Mouse (Mus musculus): ENCODE results near the gene Spin4.

The Spin4 gene

DNA sequence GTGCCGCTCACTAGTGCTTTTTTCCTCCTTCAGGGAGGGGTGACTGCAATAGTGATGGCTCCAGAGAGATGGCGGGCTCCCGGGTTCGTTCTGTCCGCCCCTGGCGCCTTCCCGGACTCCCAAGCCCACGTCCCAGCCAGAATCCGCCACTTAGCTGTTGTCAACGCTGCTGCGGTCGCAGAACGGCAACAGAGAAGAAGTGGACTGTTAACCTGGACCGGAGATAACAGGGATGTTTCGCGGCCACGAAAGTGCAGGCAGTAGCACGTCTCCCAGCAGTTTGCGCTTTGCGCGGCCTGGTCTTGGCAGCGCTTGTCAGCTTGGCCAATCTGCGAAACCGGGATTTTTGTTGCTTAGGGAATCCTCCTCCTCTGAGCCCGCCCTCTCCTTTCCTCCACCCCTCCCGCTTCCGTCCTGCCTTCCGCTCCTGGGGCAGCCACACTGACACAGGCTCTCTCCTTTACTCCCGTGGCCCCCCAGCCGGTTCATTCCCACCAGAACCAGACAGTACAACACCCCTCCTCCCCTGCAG is at the start of gene Spin4:
TSS of gene Spin4 (minus strand) at position 322 of the 532 bp plus-strand sequence.
- peak; percentile 27 for DNase-seq (ENCODE audit: low read depth)

DNA sequence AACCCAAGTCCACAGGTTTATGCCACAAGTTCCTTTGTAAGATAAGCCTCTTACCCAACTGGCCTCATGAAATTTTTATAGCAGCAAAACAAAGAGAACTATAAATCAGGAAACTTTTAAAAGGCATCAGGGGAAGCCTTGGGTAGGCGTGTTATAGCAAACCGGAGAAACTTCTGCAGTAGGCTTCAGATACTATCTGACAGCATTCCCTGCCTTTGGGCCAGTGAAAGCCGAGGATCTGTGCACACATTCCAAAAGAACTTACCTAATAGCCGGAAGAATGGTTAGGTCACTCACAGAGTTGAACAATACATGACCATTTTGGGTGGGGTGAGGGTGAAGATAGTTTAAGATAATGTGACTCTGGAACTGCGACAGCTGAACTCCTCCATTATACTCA is 1.4 kb upstream of the Spin4 start:
- no peak for DNase-seq (ENCODE audit: low read depth)

DNA sequence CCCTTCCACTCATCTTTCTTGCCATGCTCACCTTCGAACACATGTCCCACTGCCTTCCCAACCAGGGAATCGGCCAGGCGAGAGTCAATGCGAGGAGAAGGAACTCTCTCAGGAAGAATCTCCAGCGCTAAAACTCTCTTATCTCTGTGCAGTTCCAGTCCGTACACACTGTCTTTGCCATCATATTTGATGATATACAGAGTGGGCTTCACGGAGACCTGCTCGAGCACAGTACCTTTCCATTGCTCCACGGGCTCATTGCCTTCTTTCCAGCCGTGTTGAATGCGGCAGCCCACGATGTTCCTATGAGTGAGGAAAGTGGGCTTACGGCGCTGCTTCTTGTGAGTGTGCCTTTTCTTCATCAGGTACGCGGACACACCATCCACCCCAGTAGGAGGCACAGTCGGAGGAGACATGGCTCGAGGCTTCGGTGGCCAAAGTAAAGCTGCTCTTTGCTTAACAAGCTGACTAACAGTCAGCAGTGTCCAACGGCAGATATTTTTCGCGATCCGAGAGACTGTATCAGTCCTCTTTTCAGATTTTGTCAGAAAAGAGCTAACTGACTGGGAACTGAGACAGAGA is 612 bp downstream of the Spin4 start:
- DNase-seq (ENCODE audit: low read depth), result no peak

DNA sequence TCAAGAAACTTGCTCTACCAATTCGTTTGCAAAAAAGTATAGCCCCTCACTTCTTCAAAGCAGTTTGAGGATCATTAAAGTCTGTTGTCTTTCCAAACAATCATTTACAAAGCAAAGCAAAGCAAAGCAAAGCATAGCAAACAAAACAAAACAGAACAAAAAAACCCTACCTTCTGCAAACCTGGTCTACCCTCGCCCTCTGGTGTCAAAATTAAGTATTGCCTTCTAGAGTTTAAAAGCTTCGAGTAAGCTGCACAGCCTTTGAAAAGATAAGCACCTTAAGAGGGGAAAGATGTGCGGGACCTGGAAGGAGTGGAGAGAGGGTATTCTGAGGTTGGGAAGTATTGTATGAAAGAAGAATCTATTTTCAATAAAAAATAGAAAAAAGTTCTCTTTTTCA is 14.4 kb downstream of the Spin4 start:
- peak; percentile 46 for DNase-seq (ENCODE audit: low read depth)

DNA sequence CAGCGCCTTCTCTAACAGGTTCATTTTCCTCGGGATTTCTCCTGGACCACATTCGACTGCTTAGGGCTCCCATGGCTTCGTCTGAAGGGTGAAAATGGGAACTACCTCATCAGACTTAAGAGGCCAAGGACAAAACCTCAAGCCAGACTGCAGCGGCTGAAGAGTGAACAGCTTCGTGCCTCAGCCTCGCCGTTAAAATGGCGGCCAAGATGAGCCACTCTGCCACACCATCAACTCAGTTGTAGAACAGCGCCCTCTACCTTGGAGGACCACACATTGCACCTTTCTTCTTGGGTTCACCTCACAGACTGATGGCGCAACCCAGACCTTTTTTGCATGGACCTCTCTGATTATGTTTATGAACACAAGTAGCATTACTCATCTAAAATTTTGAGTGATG is 27.6 kb downstream of the Spin4 start:
- no peak for DNase-seq (ENCODE audit: low read depth)

DNA sequence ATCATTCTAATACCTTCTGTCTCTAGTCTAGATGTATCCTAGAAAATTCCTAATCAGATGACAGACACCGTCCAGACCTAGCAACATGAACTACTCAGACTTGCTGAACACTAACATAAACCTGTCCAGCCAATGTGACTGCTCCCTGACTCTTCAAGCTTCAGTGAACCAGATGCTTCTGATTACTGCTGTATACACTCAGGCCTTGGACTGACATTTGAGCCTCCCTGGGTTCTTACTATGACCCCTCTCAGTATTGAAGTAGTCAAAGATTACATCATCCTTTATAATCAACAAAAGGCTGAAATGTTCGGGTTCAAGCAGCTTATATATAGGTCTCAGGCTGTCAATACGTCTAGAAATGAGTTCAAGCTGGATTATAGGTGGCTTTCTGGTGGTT is 32.4 kb downstream of the Spin4 start:
- no peak for DNase-seq (ENCODE audit: low read depth)

DNA sequence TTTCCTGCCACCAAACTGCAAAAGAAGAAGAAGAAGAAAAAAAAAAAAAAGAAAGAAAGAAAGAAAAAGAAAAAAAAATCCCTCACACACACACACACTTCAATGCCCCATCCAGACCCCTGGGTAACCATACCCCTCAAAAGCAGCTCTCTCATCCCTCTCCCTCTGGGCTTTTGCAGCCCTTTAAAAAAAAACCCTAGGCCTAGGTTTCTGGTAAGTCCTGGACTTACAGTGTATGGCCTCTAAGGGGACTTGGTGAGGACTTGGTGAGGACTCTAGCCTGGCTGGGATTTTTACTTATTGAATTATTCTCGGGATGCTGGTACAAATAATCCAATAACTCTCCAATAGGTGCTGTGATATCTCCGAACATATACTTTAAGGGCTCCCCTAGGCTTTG is 35.6 kb downstream of the Spin4 start:
- DNase-seq (ENCODE audit: low read depth), result no peak

DNA sequence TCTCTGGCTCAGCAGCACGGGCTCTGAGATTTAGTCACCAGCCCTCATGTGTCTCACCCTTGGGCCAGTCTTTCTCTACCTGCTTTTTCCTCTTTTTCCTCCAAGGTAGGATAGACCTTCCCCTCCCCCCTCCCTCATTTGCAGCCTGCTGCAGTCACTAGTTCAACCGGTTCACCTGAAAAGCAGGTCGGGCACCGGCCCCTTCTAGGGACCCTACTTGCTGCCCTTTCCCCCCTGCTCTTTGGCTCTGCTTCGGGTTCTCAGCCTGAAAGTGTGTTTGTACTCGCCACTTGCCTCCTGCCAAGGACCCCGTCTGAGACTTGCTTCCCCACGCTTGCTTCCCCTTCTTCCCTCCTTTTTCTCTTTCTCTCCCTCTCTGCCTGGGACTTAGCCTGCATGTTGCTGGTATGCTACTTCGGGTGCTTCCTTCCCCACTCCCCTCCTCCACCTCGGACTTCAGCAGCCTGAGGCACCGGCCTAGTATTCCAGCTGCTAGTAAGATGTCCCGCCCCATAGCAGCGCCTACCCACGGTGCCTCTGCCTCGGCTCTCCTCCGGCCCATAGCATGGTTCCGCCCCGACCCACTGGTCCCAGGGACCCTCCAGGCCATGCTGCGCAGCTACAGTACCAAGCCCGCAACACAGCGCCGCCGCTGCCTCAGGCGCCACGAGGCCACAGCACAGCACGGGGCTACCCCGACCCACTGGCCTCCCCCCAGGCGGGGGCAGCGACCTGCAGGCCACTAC is 36.2 kb downstream of the Spin4 start:
- DNase-seq (ENCODE audit: low read depth), result no peak

All from c-Kit-positive CD71-positive TER-119-negative erythroid progenitor cells, embryonic 14.5 days (primary cell).